In genomic region chr16:58496791-58497190, GRCm38 (mm10) we compare ENCODE assay signal across 14 mouse cellular contexts. TPM values are rescaled to one million over a fixed set of nuclear protein-coding genes. Genes with fewer than 3 reads are reported as not detected.
DNase-seq lines count a peak whose midpoint lies in the region; ATAC-seq and TF ChIP-seq lines count a peak whose summit lies in the region.
"Had no signal": no experiment of that assay in that cellular context is flagged by ENCODE, and none has a peak within 500 bp of the region (broad histone marks: within the 10 kb centered on the region; RNA-seq: fewer than 3 reads in every experiment).

No protein-coding gene starts in this region.

- peaks cover 21% of the 10 kb centered on the region for H3K36me3 ChIP-seq in heart, embryonic 14.5 days (ENCODE audit: control insufficient read depth, insufficient read depth, low read length)
- H3K36me3 ChIP-seq in lung, embryonic 14.5 days (ENCODE audit: insufficient read depth), result peaks cover 8% of the 10 kb centered on the region; the same call in 1 of the 2 replicates
- peaks cover 5% of the 10 kb centered on the region; the same call in 1 of the 2 replicates for H3K36me3 ChIP-seq in heart, embryonic 16.5 days (ENCODE audit: control insufficient read depth, insufficient read depth)
- peaks cover 17% of the 10 kb centered on the region for H3K36me3 ChIP-seq in liver, embryonic 14.5 days (replicated peaks; ENCODE audit: control insufficient read depth, insufficient read depth, low read depth)
- H3K36me3 ChIP-seq: hindbrain, embryonic 13.5 days; midbrain, embryonic 13.5 days had no signal

- ATAC-seq in heart, embryonic 14.5 days (ENCODE audit: insufficient number of reproducible peaks, insufficient read depth, low FRiP score, low read depth), result no peak
- no peak for ATAC-seq in lung, embryonic 14.5 days (ENCODE audit: insufficient read depth)
- no peak for ATAC-seq in heart, embryonic 16.5 days (replicated peaks; ENCODE audit: extremely low read depth, insufficient read depth, low FRiP score)
- ATAC-seq in liver, embryonic 14.5 days (ENCODE audit: insufficient read depth), result no peak
- ATAC-seq: CD4-positive, CD25-positive, alpha-beta regulatory T cell, adult 4 months; midbrain, embryonic 13.5 days had no signal

- TF ChIP-seq POLR2A in lung, adult 2 months (IDR thresholded peaks at IDR 0.05; ENCODE audit: borderline replicate concordance, extremely low read depth, low read depth, low read length), result no peak

- H3K27ac ChIP-seq in heart, embryonic 14.5 days (replicated peaks in 1 of 2; ENCODE audit: control insufficient read depth in 1 of 2, insufficient read depth in 1 of 2, low read depth in 2 of 2, low read length in 2 of 2), result peak overlapping the region; percentile 29 to 60; a peak in 2 of 4 replicates
- H3K27ac ChIP-seq in lung, embryonic 14.5 days (ENCODE audit: low read depth), result peak overlapping the region; percentile 26; the same call in 1 of the 2 replicates
- peak overlapping the region; percentile 66 for H3K27ac ChIP-seq in heart, embryonic 16.5 days (ENCODE audit: low read length)
- peak overlapping the region; percentile 95 for H3K27ac ChIP-seq in liver, embryonic 14.5 days
- H3K27ac ChIP-seq: midbrain, embryonic 13.5 days had no signal

- no peaks in the 10 kb centered on the region for H3K27me3 ChIP-seq in heart, embryonic 14.5 days (ENCODE audit: control insufficient read depth, insufficient read depth, low read length)
- H3K27me3 ChIP-seq in lung, embryonic 14.5 days (ENCODE audit: insufficient read depth, low read length), result no peaks in the 10 kb centered on the region
- H3K27me3 ChIP-seq in heart, embryonic 16.5 days (ENCODE audit: control insufficient read depth, insufficient read depth, low read length), result no peaks in the 10 kb centered on the region
- H3K27me3 ChIP-seq in liver, embryonic 14.5 days (ENCODE audit: control insufficient read depth, insufficient read depth, low read length), result no peaks in the 10 kb centered on the region
- H3K27me3 ChIP-seq: hindbrain, embryonic 13.5 days; midbrain, embryonic 13.5 days had no signal

- DNase-seq in heart, postnatal 4 days, result no peak
- DNase-seq in lung, embryonic 14.5 days, result peak; percentile 59
- no peak for DNase-seq in lung, adult 2 months
- DNase-seq in liver, embryonic 14.5 days (ENCODE audit: low read depth in 3 of 3, low spot score in 3 of 3), result no peak
- no peak for DNase-seq in urinary bladder, adult 18-20 months (ENCODE audit: low spot score in 2 of 2)
- no peak for DNase-seq in layer of hippocampus, adult 8-10 months (ENCODE audit: low spot score in 2 of 2)
- DNase-seq: cerebellum, adult 9-10 months; kidney, adult 8-10 months; layer of hippocampus, postnatal 36 days had no signal

- no peak for TF ChIP-seq EP300 in liver, embryonic 14.5 days (IDR thresholded peaks at IDR 0.05; ENCODE audit: low read depth)

- no peak overlapping the region for H3K4me3 ChIP-seq in heart, embryonic 14.5 days (ENCODE audit: control insufficient read depth in 1 of 2, insufficient read depth in 1 of 2, low read depth in 1 of 2, low read length in 2 of 2)
- no peak overlapping the region for H3K4me3 ChIP-seq in lung, embryonic 14.5 days (ENCODE audit: low read depth, low read length)
- H3K4me3 ChIP-seq in lung, adult 2 months (replicated peaks; ENCODE audit: extremely low read depth, low read depth, low read length), result no peak overlapping the region
- H3K4me3 ChIP-seq in heart, embryonic 16.5 days (ENCODE audit: low read length), result no peak overlapping the region
- no peak overlapping the region for H3K4me3 ChIP-seq in liver, embryonic 14.5 days (ENCODE audit: insufficient read depth in 1 of 2, low read depth in 2 of 2, low read length in 2 of 2)
- H3K4me3 ChIP-seq: hindbrain, embryonic 13.5 days; midbrain, embryonic 13.5 days had no signal

- no peaks in the 10 kb centered on the region for H3K9me3 ChIP-seq in heart, embryonic 14.5 days (ENCODE audit: control insufficient read depth, low read length)
- H3K9me3 ChIP-seq in lung, embryonic 14.5 days (ENCODE audit: low read depth, low read length), result no peaks in the 10 kb centered on the region
- H3K9me3 ChIP-seq in heart, embryonic 16.5 days (replicated peaks; ENCODE audit: control insufficient read depth, low read length), result no peaks in the 10 kb centered on the region
- no peaks in the 10 kb centered on the region for H3K9me3 ChIP-seq in liver, embryonic 14.5 days (ENCODE audit: control insufficient read depth, low read length)
- H3K9me3 ChIP-seq: hindbrain, embryonic 13.5 days; midbrain, embryonic 13.5 days had no signal

- no peak overlapping the region for H3K4me2 ChIP-seq in heart, embryonic 14.5 days (ENCODE audit: low read length)
- no peak overlapping the region for H3K4me2 ChIP-seq in lung, embryonic 14.5 days
- H3K4me2 ChIP-seq in heart, embryonic 16.5 days (ENCODE audit: low read depth, low read length), result no peak overlapping the region
- H3K4me2 ChIP-seq in liver, embryonic 14.5 days (ENCODE audit: low read depth), result peak overlapping the region; percentile 56
- H3K4me2 ChIP-seq: hindbrain, embryonic 13.5 days; midbrain, embryonic 13.5 days had no signal

- H3K4me1 ChIP-seq in heart, embryonic 14.5 days (ENCODE audit: control insufficient read depth in 2 of 2, insufficient read depth in 2 of 2, low read length in 2 of 2), result peaks cover 10 to 25% of the 10 kb centered on the region in 2 experiments
- H3K4me1 ChIP-seq in lung, embryonic 14.5 days (ENCODE audit: insufficient read depth), result peaks cover 22% of the 10 kb centered on the region
- H3K4me1 ChIP-seq in lung, adult 2 months (ENCODE audit: control insufficient read depth, insufficient read depth, low read length), result peaks cover 27% of the 10 kb centered on the region
- H3K4me1 ChIP-seq in heart, embryonic 16.5 days (ENCODE audit: control insufficient read depth, insufficient read depth, low read length), result peaks cover 34% of the 10 kb centered on the region
- H3K4me1 ChIP-seq in liver, embryonic 14.5 days (replicated peaks; ENCODE audit: control insufficient read depth in 2 of 2, insufficient read depth in 2 of 2, low read length in 1 of 2), result peaks cover 45 to 48% of the 10 kb centered on the region in 2 experiments

- TF ChIP-seq CTCF in lung, embryonic 14.5 days (IDR thresholded peaks at IDR 0.05; ENCODE audit: low read depth), result no peak
- TF ChIP-seq CTCF in lung, adult 2 months (IDR thresholded peaks at IDR 0.05; ENCODE audit: insufficient read depth, low read length), result no peak
- no peak for TF ChIP-seq CTCF in liver, embryonic 14.5 days (IDR thresholded peaks at IDR 0.05; ENCODE audit: low read depth)

- no peak overlapping the region for H3K9ac ChIP-seq in heart, embryonic 14.5 days (ENCODE audit: low read length)
- H3K9ac ChIP-seq in lung, embryonic 14.5 days, result no peak overlapping the region
- H3K9ac ChIP-seq in heart, embryonic 16.5 days (ENCODE audit: low read length), result no peak overlapping the region
- peak overlapping the region; percentile 41 for H3K9ac ChIP-seq in liver, embryonic 14.5 days (replicated peaks)
- H3K9ac ChIP-seq: hindbrain, embryonic 13.5 days; midbrain, embryonic 13.5 days had no signal

RNA-seq across cellular contexts. Expression of gene St3gal6, which starts 27.3 kb away (rescaled TPM):
- polyA plus RNA-seq in heart, embryonic 14.5 days (2014; fragmentation: Nextera tagmentation; extraction: Ambion mirVana), result 11.4 and 16.0 TPM in 2 replicates
- 10 to 100 TPM; 23.4 to 29.1 TPM for total RNA-seq in heart, postnatal 4 days (2021)
- 26.6 and 30.2 TPM in 2 replicates for polyA plus RNA-seq in lung, embryonic 14.5 days (2014; fragmentation: Nextera tagmentation; extraction: Ambion mirVana)
- polyA plus RNA-seq in lung, adult 2 months (2012; rRNA removed), result 38.8 and 60.1 TPM in 2 replicates
- 18.0 and 19.6 TPM in 2 replicates for polyA plus RNA-seq in heart, embryonic 16.5 days (2015; fragmentation: Nextera tagmentation; extraction: Ambion mirVana)
- polyA plus RNA-seq in liver, embryonic 14.5 days (2012; rRNA removed), result 6.7 and 10.4 TPM in 2 replicates
- polyA plus RNA-seq in liver, embryonic 14.5 days (2014; fragmentation: Nextera tagmentation; extraction: Ambion mirVana), result 25.4 and 25.6 TPM in 2 replicates
- total RNA-seq in layer of hippocampus, adult 8-10 months (2022), result 10 to 100 TPM; 14.6 to 24.8 (median 18.9) TPM

Comparison
In these comparisons a context has a peak if more than half of its experiments do, and no peak if none do; other contexts are left out.
1. H3K27ac ChIP-seq: peak in every context shown above with its lines; median percentile 95 in liver, embryonic 14.5 days; 66 in heart, embryonic 16.5 days; 44 in heart, embryonic 14.5 days; 26 in lung, embryonic 14.5 days.